Mouse (Mus musculus): ENCODE measurements around the gene Asxl2.

- TF ChIP-seq GATA1 (IDR thresholded peaks at IDR 0.05; ENCODE audit: borderline replicate concordance, low read length) (no peak; the same call in 2 of the 3 replicates), FLI1 (IDR thresholded peaks at IDR 0.05; ENCODE audit: low read length) (no peak)
Measured at GRCm38 (mm10) chr12:3385940-3386339, 40.7 kb upstream of the Asxl2 start.
